Mouse (Mus musculus): ENCODE data around the gene BC051019. TPM values are rescaled to one million over a fixed set of nuclear protein-coding genes. Genes with fewer than 3 reads are reported as not detected.
A peak's percentile ranks its signal among the peaks of the same experiment; 100 is the strongest.

BC051019 gene
- polyA plus RNA-seq, 1 experiment, result 17.8 TPM

DNA sequence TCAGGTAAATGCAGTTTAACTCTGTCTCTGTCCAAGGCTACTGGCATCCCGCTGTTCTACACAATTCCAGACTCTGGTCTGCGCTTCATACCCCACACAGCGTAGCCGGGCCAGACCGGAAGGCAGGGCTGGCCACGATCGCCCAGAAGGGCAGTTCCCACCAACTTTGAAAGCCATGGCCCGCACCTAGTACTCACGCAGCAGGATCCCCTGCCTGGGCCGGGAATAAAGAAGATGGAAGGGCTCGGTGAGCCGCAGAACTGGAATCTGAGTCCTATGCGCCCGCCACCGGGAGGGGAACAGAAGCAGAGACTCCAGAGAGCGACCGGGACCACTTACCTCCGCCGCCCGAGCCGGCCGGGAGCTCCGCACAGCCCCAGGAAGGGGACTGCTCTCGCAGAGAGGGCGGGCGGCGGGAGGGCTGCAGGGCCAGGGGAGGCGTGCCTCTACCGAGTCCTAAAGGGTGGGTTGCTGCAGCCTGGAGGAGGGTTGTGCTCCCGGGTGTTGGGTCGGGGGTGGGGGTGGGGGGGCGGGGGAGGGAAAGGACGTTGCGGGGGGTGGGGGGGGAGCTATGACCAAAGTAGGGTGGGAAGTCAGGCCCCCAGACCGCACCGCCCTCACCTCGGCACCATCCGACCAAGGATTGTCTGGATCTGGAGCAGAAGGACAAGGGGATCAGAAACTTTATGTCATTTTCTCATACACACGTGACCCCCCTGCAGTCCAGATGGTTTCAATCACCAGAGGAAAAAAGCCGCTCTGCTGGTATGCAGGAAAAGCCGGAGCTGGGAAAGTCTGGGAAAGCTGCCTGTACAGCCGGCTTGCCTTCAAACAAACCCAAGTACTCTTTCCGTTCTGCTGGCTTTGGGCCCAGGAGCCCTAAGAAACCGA is 51.8 kb downstream of the BC051019 start:
- TF ChIP-seq CTCF (IDR thresholded peaks at IDR 0.05; ENCODE audit: insufficient read depth, low read length) (no peak), POLR2A (IDR thresholded peaks at IDR 0.05; ENCODE audit: borderline replicate concordance, extremely low read depth, low read depth, low read length) (peak; percentile 59; the same call in 1 of the 2 replicates)
- WGBS, result 3% methylated on average over 41 of the region's 44 CpGs

DNA sequence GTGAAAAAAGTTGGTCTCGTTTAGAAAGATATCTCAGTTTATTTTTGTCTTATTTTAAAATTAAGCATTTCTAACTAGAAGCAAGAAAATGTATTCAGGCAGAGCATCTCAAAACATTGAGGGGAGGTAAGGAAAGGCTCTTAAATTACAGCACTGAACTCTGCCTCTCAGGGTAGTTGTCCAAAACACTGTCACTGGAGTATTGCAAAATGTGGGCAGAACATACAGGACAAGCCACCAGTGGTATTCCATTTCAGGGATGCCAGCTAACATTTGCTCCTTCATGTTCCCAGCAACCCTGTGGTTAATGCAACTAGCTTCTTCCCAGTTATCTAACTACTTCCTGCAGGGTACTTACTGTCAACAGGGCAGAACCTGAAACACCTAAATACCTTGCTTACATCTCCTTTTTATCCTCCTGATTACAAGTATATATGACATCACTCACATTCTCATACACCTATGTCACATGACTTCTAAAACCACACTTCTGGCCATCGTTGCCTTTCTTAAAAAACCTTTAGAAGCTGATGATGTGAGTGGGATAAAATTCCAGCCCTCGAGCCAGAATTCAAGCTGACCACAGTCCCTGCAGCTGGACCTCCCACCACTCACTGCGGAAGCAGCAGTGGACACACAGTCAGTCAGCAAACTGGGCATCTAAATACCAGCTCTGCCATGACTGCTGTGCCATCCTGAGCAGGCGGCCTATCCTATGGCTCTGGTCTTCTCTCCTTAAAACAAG is 54.1 kb downstream of the BC051019 start:
- Histone ChIP-seq H3K4me1 (ENCODE audit: control insufficient read depth, insufficient read depth, low read length) (peaks cover 11% of the 10 kb centered on the region), H3K4me3 (replicated peaks; ENCODE audit: extremely low read depth, low read depth, low read length) (peak overlapping the region; percentile 1)
- WGBS, result 44% methylated on average over 5 of the region's 5 CpGs
- TF ChIP-seq POLR2A (IDR thresholded peaks at IDR 0.05; ENCODE audit: borderline replicate concordance, extremely low read depth, low read depth, low read length) (no peak), CTCF (IDR thresholded peaks at IDR 0.05; ENCODE audit: insufficient read depth, low read length) (no peak)
- DNase-seq, result no peak

More for the DNA sequence above, 51.8 kb downstream of the BC051019 start:
- peak overlapping the region; percentile 98 for H3K4me3 ChIP-seq (replicated peaks; ENCODE audit: extremely low read depth, low read depth, low read length)
- H3K4me1 ChIP-seq (ENCODE audit: control insufficient read depth, insufficient read depth, low read length), result peaks cover 12% of the 10 kb centered on the region
- peak; percentile 69 for DNase-seq

DNA sequence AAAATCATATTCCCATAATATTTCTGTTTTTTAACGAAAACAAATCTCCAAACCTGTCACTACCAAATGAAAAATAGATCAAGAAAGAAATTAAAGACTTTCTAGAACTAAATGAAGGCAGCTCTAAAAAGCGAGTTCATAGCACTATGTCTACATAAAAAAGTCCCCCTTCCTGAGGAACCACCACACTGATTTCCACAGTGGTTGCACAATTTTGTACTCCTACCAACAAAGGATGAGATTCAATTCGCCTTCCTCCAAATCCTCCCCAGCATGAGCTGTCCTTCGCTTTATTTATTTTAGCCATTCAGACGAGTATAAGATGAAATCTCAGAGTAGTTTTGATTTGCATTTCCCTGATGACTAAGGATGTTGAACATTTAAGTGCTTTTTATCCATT is 57.0 kb downstream of the BC051019 start:
- WGBS, result 53% methylated on average over 5 of the region's 5 CpGs
- Histone ChIP-seq H3K4me3 (replicated peaks; ENCODE audit: extremely low read depth, low read depth, low read length) (no peak overlapping the region), H3K4me1 (ENCODE audit: control insufficient read depth, insufficient read depth, low read length) (peaks cover 11% of the 10 kb centered on the region)
- TF ChIP-seq CTCF (IDR thresholded peaks at IDR 0.05; ENCODE audit: insufficient read depth, low read length), result no peak
- no peak for TF ChIP-seq POLR2A (IDR thresholded peaks at IDR 0.05; ENCODE audit: borderline replicate concordance, extremely low read depth, low read depth, low read length)
- no peak for DNase-seq

DNA sequence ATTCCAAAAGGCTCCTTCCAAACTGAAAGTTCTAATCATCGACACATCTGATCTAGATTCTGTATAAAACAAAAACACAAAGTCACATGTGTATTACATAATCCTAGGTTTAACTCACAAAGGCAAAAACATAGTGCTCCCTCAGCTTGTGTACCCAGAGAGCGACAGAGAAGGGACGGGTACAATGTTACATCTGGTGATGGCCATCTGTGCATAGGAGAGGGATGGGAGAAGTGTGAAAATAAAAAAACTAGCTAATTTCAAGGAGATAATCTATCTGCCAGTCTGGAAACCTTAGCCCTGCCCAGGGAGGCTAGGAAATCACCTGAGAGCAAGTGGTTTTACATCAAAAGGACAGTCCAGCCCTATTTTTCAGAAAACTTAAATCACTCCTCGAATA is 61.0 kb downstream of the BC051019 start:
- 63% methylated on average over 4 of the region's 4 CpGs for WGBS
- no peak for DNase-seq
- TF ChIP-seq POLR2A (IDR thresholded peaks at IDR 0.05; ENCODE audit: borderline replicate concordance, extremely low read depth, low read depth, low read length), result no peak
- no peak for TF ChIP-seq CTCF (IDR thresholded peaks at IDR 0.05; ENCODE audit: insufficient read depth, low read length)
- Histone ChIP-seq H3K4me1 (ENCODE audit: control insufficient read depth, insufficient read depth, low read length) (peaks cover 18% of the 10 kb centered on the region), H3K4me3 (replicated peaks; ENCODE audit: extremely low read depth, low read depth, low read length) (no peak overlapping the region)

Other genes with a start within 250 kb of the BC051019 start
- gene Trim66, start 215.7 kb downstream of the BC051019 start, polyA plus RNA-seq (2012; rRNA removed), result 0.08 and 0.09 TPM in 2 replicates
- 208 and 282 TPM in 2 replicates for gene Rpl27a, start 204.7 kb downstream of the BC051019 start, polyA plus RNA-seq (2012; rRNA removed)
- gene St5, start 20.2 kb downstream of the BC051019 start, polyA plus RNA-seq (2012; rRNA removed), result 89.9 and 123 TPM in 2 replicates
- gene Akip1, start 20.2 kb downstream of the BC051019 start, polyA plus RNA-seq (2012; rRNA removed), result 16.3 and 18.3 TPM in 2 replicates
- gene Ascl3, start 7.9 kb upstream of the BC051019 start, polyA plus RNA-seq (2012; rRNA removed), result 0.38 and 0.62 TPM in 2 replicates
- 45.4 and 60.4 TPM in 2 replicates for gene Tmem9b, start 29.0 kb upstream of the BC051019 start, polyA plus RNA-seq (2012; rRNA removed)
- 0.05 and 0.22 TPM in 2 replicates for gene Nrip3, start 58.2 kb upstream of the BC051019 start, polyA plus RNA-seq (2012; rRNA removed)
- gene Scube2, start 141.8 kb upstream of the BC051019 start, polyA plus RNA-seq (2012; rRNA removed), result 16.7 and 21.8 TPM in 2 replicates
- gene Dennd5a, start 236.6 kb upstream of the BC051019 start, polyA plus RNA-seq (2012; rRNA removed), result 122 and 134 TPM in 2 replicates

Data from lung, adult 2 months (tissue).